Mouse (Mus musculus) lung, embryonic 16.5 days (tissue): ENCODE data around the gene C77080. TPM values are rescaled to one million over a fixed set of nuclear protein-coding genes. Genes with fewer than 3 reads are reported as not detected.

Experiments used
- ATAC-seq: fragments of 200-750 bp; cut with Nextera tagmentation; 2 replicates; pipeline ENCODE4 v1.8.0; 2017; ENCODE audit warnings: low read depth, mild to moderate bottlenecking, moderate library complexity
- H3K27ac ChIP-seq: fragments of 300-500 bp; sonication (generic); 2 replicates; pipeline ENCODE4 v1.5.1; 2014; ENCODE audit warnings: mild to moderate bottlenecking, control low read depth, low read length
- H3K27me3 ChIP-seq: fragments of 300-500 bp; sonication (generic); 2 replicates; pipeline ENCODE4 v1.6.1; 2014; ENCODE audit warnings: low read depth, low read length, mixed read lengths; ENCODE audit not compliant: control insufficient read depth, insufficient read depth
- H3K36me3 ChIP-seq: fragments of 300-500 bp; sonication (generic); 2 replicates; pipeline ENCODE4 v1.6.1; 2014; ENCODE audit warnings: low read length; ENCODE audit not compliant: control insufficient read depth, insufficient read depth
- H3K4me1 ChIP-seq: fragments of 300-500 bp; sonication (generic); replicated peaks from 2 replicates; pipeline ENCODE4 v1.6.1; 2014; ENCODE audit warnings: low read length, mixed read lengths; ENCODE audit not compliant: control insufficient read depth, insufficient read depth
- H3K4me2 ChIP-seq: fragments of 300-500 bp; sonication (generic); 2 replicates; pipeline ENCODE4 v1.6.1; 2014; ENCODE audit warnings: low read depth, low read length, control low read depth
- H3K4me3 ChIP-seq: fragments of 300-500 bp; sonication (generic); 2 replicates; pipeline ENCODE4 v1.5.1; 2014; ENCODE audit warnings: mild to moderate bottlenecking, low read length, control low read depth
- H3K9ac ChIP-seq: fragments of 300-500 bp; sonication (generic); 2 replicates; pipeline ENCODE4 v1.6.1; 2014; ENCODE audit warnings: low read length, control low read depth
- H3K9me3 ChIP-seq: fragments of 300-500 bp; sonication (generic); 2 replicates; pipeline ENCODE4 v1.6.1; 2016; ENCODE audit warnings: low read length; ENCODE audit not compliant: control insufficient read depth
- WGBS: fragments of 180-500 bp; shearing (Covaris S2); extraction: QIAGEN DNeasy Blood & Tissue Kit; methylation state at CpG from one replicate; pipeline ENCODE4 v1.1.7; 2014; 5-methylcytosine and 5-hydroxymethylcytosine counted together
- polyA plus RNA-seq: library from polyadenylated mRNA; unstranded; fragments of >200 nt; fragmentation: Nextera tagmentation; extraction: Ambion mirVana; gene quantifications from 2 replicates; pipeline ENCODE4 v1.2.1, GENCODE M21; 2015

C77080 gene
- polyA plus RNA-seq, 1 experiment from 2014 or later, result 3.4 TPM

DNA sequence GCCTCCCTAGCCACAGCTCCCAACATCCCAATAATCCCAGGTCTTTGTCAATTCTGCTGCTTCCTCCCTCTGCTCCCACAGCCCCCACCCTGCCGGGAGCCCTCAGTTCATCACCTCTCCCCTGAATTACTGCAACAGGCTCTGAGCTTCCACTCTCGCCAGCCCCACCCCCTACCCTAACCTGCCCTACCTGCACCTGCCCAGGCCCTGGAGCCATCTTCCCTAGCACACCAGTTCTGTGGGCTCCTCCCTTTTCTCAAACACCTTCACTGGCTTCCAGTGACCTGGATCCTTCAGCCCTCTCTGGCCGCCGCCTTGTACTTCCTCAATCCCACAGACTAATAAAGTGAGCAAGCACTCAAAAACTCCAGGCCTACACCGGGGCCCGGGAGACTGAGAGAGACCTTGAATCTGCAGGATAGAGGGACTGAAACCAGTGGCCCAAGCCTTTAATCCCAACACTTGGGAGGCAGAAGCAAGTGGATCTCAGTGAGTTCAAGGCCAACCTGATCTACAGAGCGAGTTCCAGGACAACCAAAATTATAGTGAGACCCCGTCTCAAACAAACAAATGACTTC lies 24.9 kb downstream of the C77080 start:
- no peak overlapping the region for H3K27ac ChIP-seq
- ATAC-seq, result no peak
- no peak overlapping the region for H3K4me2 ChIP-seq
- no peak overlapping the region for H3K4me3 ChIP-seq
- no peaks in the 10 kb centered on the region for H3K27me3 ChIP-seq
- H3K9me3 ChIP-seq, result no peaks in the 10 kb centered on the region
- 69% methylated on average over 8 of the region's 8 CpGs for WGBS
- H3K9ac ChIP-seq, result no peak overlapping the region
- H3K36me3 ChIP-seq, result no peaks in the 10 kb centered on the region
- H3K4me1 ChIP-seq, result peaks cover 60% of the 10 kb centered on the region

GRCm38 (mm10) chr4:129235147-129235546 lies 26.1 kb downstream of the C77080 start:
- H3K27me3 ChIP-seq, result no peaks in the 10 kb centered on the region
- H3K9me3 ChIP-seq, result no peaks in the 10 kb centered on the region
- 0 out of 2 replicates have a peak overlapping the region, but pooled peaks have one; percentile 16 for H3K27ac ChIP-seq
- peak overlapping the region; percentile 14; the same call in 1 of the 2 replicates for H3K9ac ChIP-seq
- peaks cover 63% of the 10 kb centered on the region for H3K4me1 ChIP-seq
- H3K4me2 ChIP-seq, result no peak overlapping the region
- no peaks in the 10 kb centered on the region for H3K36me3 ChIP-seq
- no peak for ATAC-seq
- no peak overlapping the region for H3K4me3 ChIP-seq
- WGBS, result 57% methylated on average over 3 of the region's 3 CpGs

- H3K4me3 ChIP-seq, result no peak overlapping the region
- no peaks in the 10 kb centered on the region for H3K9me3 ChIP-seq
- H3K9ac ChIP-seq, result peak overlapping the region; percentile 39; the same call in 1 of the 2 replicates
- H3K27me3 ChIP-seq, result no peaks in the 10 kb centered on the region
- peaks cover 61% of the 10 kb centered on the region for H3K4me1 ChIP-seq
- 21% methylated on average over 7 of the region's 7 CpGs for WGBS
- H3K36me3 ChIP-seq, result no peaks in the 10 kb centered on the region
- no peak overlapping the region for H3K4me2 ChIP-seq
- no peak for ATAC-seq
- H3K27ac ChIP-seq, result 0 out of 2 replicates have a peak overlapping the region, but pooled peaks have one; percentile 50
Measured at GRCm38 (mm10) chr4:129234488-129234887, 26.7 kb downstream of the C77080 start.

DNA sequence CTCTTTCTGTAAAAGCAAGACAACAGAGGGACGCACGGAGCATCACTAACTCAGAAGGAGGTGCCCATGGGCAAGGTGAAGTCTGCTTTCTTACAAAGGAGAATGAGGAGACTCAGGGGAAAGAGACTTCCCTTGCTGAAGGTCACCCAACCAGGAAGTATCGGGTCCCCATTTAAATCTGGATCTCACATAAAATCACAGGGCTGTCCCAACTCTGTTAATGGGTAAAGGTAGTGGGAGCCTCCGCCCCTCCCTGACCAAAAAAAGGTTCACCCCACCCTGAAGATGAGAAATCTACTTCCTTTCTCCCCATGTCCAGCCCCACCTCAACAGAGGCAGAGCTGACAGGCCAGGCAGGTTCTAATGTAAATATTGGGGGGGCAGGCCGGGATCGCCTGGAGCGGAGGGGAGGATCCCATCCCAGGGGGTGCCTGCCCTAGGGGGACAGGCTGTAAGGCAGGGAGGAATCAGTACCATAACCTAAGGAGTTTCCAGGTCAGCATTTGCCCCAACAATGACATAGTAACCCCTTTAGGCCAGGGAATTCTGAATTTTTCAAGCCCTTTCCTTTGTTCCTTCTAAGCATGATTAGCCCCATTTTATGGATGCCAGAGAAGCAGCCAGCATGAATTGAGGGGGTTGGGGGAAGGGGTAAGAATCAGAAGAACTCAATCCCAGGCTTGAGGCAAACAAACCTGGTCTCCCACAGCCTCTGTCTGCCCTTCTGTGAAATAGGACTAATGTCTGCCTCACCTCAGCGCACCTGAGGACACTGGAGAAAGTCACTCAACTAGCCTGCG lies 28.4 kb downstream of the C77080 start:
- Histone ChIP-seq H3K27me3 (no peaks in the 10 kb centered on the region), H3K4me2 (peak overlapping the region; percentile 27; the same call in 1 of the 2 replicates), H3K36me3 (no peaks in the 10 kb centered on the region), H3K4me1 (peaks cover 51% of the 10 kb centered on the region), H3K27ac (peak overlapping the region; percentile 63), H3K9me3 (no peaks in the 10 kb centered on the region), H3K4me3 (no peak overlapping the region), H3K9ac (peak overlapping the region; percentile 39)
- ATAC-seq, result peak; percentile 20; the same call in 1 of the 2 replicates
- 61% methylated on average over 9 of the region's 9 CpGs for WGBS

DNA sequence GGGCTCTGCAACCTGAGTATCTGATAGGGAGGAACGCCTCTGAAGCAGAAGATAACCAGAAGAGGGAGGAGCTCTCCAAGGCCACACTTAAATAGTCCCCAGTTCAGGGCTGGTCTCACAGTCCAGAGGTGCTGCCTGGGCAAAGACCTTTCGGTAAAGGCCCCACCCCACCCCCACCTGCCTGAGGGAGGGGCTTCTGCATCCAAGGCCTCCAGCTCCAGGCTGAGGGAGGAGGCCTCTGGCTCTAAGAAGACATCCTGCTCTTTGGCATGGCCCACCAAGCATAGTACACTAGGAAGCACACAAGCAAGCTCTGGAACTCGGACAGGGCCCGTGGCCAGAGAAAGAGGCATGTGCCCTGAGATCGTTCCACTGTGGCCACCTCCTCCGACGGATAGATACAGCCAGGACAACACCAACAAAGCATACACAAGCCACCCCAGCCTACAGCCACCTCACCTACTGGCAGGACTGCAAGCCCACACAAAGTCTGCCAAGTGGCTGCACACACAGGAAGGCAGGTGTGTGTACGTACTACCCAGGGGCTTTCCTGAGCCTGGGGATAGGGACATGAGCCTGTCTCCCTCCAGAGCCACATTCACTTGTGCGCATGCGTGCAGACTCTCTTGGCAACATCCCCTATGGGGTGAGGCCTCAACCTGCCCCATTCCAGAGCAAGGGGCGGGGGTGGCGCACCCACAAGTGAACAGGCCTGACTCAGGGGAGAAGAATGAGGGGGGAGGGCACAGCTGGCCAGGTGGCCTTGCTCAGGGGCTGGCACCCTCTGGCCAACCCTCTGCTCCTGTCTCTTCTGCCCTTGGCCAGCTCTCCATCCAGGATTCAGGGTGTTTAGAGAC lies 29.4 kb downstream of the C77080 start:
- WGBS, result 53% methylated on average over 12 of the region's 12 CpGs
- Histone ChIP-seq H3K27me3 (no peaks in the 10 kb centered on the region), H3K27ac (peak overlapping the region; percentile 63), H3K36me3 (no peaks in the 10 kb centered on the region), H3K4me2 (peak overlapping the region; percentile 27; the same call in 1 of the 2 replicates), H3K4me3 (no peak overlapping the region), H3K4me1 (peaks cover 49% of the 10 kb centered on the region), H3K9ac (peak overlapping the region; percentile 40), H3K9me3 (no peaks in the 10 kb centered on the region)
- peak; percentile 79 for ATAC-seq

DNA sequence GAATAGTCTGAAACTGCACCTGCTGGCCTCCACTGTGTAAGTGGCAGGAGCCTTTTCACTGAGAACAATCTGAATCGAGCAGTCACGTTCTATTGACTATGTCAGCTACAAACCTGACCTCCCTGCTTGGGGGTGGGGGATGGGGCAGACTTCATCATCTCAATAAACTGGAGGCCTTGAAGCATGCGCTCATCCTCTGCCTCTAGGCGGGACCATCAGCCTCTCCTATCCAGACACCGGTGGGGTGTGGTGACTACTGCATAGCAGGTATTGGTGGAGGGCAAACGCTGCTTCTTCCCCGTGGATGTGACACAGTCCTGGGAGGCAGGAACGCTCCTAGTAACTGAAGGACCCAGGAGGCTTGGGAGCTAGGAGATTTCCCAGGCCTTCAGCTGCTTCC lies 30.3 kb downstream of the C77080 start:
- H3K4me3 ChIP-seq, result no peak overlapping the region
- H3K9ac ChIP-seq, result no peak overlapping the region
- no peaks in the 10 kb centered on the region for H3K9me3 ChIP-seq
- H3K27me3 ChIP-seq, result no peaks in the 10 kb centered on the region
- H3K4me2 ChIP-seq, result no peak overlapping the region
- 69% methylated on average over 8 of the region's 8 CpGs for WGBS
- no peak for ATAC-seq
- H3K36me3 ChIP-seq, result no peaks in the 10 kb centered on the region
- H3K4me1 ChIP-seq, result peaks cover 53% of the 10 kb centered on the region
- no peak overlapping the region; the same call in 1 of the 2 replicates for H3K27ac ChIP-seq

- peaks cover 2% of the 10 kb centered on the region; the same call in 1 of the 2 replicates for H3K36me3 ChIP-seq
- no peak overlapping the region for H3K27ac ChIP-seq
- peaks cover 40% of the 10 kb centered on the region for H3K4me1 ChIP-seq
- peaks cover 2% of the 10 kb centered on the region; the same call in 1 of the 2 replicates for H3K27me3 ChIP-seq
- peak overlapping the region; percentile 22; the same call in 1 of the 2 replicates for H3K9ac ChIP-seq
- 23% methylated on average over 8 of the region's 8 CpGs for WGBS
- peak overlapping the region; percentile 50; the same call in 1 of the 2 replicates for H3K4me2 ChIP-seq
- no peak overlapping the region for H3K4me3 ChIP-seq
- no peaks in the 10 kb centered on the region for H3K9me3 ChIP-seq
- no peak for ATAC-seq
Measured at GRCm38 (mm10) chr4:129227985-129228381, 33.2 kb downstream of the C77080 start.

DNA sequence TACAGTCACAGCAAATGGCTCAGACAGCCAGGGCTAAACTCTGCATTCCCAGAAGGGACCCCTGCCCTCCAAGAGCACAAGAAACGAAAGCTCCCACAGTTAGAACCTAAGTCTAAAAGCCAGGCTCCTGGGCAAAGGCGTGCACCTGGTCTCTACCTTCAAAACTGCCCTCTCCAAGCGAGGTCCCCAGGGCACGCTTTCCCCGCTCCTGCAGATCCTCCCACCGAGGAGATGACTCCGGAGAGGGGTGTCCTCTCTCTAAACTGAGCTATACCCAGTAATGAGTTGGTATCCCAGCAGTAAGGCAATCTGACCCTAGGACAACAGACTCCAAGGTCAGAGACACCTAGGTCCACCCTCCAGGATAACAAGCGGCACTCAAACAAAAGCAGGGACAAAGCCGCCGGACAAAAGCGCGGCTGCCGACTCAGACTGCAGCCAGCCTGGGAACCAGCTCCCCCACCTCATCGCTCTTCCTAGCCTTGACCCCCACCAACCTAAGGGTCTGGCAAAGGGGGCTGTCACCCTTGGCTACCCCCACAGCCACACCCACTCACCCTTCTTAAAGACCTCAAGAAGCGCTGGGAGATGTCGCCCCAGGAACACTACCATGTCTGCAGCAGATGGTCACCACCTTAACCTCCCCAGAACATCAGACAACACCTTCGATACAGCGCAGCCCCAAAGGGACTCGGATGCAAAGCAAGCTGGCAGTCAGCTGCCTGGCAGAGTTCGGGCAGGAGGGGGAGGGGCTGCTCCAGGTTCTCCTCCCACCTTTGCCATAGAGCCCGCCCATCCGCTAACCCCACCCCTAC lies 33.8 kb downstream of the C77080 start:
- Histone ChIP-seq H3K9ac (peak overlapping the region; percentile 49; the same call in 1 of the 2 replicates), H3K4me1 (peaks cover 34% of the 10 kb centered on the region), H3K4me3 (peak overlapping the region; percentile 12), H3K36me3 (peaks cover 3% of the 10 kb centered on the region; the same call in 1 of the 2 replicates), H3K4me2 (peak overlapping the region; percentile 50), H3K27me3 (peaks cover 2% of the 10 kb centered on the region; the same call in 1 of the 2 replicates), H3K9me3 (no peaks in the 10 kb centered on the region), H3K27ac (no peak overlapping the region)
- ATAC-seq, result no peak
- 18% methylated on average over 22 of the region's 22 CpGs for WGBS
